Mouse (Mus musculus): ENCODE measurements around the gene Ifitm7. TPM values are rescaled to one million over a fixed set of nuclear protein-coding genes. Genes with fewer than 3 reads are reported as not detected.
A peak's percentile ranks its signal among the peaks of the same experiment; 100 is the strongest.

Ifitm7 gene
- not detected in 2 replicates for polyA plus RNA-seq (2012; rRNA removed)

DNA sequence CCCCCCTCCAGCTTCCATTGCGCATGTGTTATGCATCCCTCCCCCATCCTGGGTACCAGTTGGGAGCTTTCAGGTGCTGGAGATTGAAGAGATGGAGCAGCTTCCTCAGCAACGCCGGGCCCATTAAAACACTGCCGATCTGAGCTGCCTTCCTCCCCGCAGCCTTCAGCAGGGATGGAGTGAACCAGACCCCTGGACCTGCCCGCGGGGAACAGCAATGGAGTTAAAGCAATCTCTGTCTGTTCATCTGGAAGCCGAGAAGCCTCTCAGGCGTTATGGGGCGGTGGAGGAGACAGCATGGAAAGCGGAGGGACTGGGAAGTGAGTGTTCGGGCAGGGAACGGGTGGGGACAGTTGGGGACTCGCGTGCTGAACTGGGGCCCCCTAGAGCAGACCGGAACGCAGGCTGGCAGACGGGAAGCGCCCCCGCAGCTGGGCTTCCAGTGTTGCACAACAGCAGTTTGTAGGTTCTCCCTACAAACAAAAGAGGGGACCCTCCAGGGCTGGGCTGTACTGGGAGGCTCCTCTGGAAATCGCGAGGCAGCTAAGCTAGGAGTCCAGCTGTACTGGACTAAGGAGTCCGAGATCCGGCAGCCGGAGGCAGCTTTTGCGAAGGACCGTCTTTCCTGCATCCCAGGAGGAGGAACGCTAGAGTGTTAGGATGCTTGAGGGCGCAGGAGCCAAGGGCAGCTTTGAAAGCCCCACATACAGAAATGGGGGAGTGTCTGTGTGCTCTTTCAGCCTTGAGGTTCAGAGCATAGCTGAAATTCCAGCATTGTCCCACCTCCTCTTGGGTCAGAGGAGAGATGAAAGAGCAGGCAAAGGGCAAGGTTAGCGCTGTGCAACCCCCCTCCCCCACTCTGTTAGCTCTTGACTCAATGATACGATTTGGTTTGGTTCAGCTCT, at the start of gene Ifitm7, which contains the start of gene 2900011O08Rik:
TSS of gene Ifitm7 (minus strand) at position 315 of the 905 bp plus-strand sequence.
TSS of gene 2900011O08Rik (plus strand) at position 31 of the 905 bp plus-strand sequence.
- DNase-seq (ENCODE audit: low read depth, low spot score): no peak
- WGBS: 2% methylated on average over 31 of the region's 31 CpGs

DNA sequence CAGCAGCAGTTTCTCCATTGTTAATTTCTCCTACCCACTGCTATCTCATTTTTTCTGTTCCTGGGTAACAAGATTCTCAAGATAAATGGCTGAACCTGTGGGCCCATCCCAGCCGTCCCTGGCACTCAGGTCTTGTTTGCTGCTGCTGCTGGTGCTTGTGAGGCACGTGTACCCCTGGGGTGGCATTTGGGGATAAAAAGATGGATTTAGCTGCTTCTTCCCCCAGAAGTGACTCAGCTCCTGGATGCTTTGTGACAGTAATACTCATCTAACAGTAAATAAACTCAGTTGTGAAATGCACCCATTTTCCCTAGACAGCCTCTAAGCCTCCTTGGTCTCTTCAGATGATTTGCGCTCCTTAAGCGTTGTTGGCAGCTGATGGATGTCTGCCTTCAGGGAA, 46.4 kb upstream of the Ifitm7 start:
- 79% methylated on average over 4 of the region's 4 CpGs for WGBS
- no peak for DNase-seq (ENCODE audit: low read depth, low spot score)

DNA sequence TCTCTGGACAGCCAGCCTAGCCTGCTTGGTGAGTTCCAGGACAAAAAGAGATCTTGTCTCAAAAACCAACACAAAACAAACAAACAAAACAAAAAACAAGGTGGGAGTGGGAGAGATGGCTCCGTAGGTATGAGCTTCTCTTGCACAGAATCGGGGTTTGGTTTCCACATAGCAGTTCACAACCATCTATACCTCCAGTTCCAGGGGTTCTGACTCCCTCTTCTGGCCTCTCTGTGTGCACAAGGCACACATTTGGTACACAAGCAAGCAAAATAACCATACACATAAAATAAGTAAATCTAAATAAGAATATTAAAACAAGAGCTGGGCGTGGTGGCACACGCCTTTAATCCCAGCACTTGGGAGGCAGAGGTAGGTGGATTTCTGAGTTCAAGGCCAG, 44.0 kb upstream of the Ifitm7 start:
- 76% methylated on average over 4 of the region's 4 CpGs for WGBS
- no peak for DNase-seq (ENCODE audit: low read depth, low spot score)

DNA sequence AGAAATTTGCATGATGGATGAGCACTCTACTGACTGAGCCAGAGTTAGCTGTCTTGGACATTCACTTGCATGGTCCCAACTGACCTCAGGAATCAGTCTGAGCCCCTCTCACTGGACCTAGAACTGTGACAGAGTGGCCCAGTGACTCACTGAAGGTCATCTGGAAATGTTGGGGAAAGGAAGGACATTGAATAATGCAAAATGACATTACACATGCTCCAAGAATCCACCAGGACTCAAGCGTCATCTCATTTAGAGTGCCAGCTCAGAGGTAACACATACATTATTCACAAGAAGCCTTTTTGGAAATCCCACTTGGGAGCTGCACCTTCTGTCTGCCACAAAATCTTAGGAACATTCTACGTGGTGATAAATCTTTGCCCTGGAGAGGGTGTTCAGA, 43.2 kb upstream of the Ifitm7 start:
- 77% methylated on average over 2 of the region's 2 CpGs for WGBS
- no peak for DNase-seq (ENCODE audit: low read depth, low spot score)

- 45% methylated on average over 2 of the region's 2 CpGs for WGBS
Measured at GRCm38 (mm10) chr16:14029072-14029471, 42.4 kb upstream of the Ifitm7 start.

DNA sequence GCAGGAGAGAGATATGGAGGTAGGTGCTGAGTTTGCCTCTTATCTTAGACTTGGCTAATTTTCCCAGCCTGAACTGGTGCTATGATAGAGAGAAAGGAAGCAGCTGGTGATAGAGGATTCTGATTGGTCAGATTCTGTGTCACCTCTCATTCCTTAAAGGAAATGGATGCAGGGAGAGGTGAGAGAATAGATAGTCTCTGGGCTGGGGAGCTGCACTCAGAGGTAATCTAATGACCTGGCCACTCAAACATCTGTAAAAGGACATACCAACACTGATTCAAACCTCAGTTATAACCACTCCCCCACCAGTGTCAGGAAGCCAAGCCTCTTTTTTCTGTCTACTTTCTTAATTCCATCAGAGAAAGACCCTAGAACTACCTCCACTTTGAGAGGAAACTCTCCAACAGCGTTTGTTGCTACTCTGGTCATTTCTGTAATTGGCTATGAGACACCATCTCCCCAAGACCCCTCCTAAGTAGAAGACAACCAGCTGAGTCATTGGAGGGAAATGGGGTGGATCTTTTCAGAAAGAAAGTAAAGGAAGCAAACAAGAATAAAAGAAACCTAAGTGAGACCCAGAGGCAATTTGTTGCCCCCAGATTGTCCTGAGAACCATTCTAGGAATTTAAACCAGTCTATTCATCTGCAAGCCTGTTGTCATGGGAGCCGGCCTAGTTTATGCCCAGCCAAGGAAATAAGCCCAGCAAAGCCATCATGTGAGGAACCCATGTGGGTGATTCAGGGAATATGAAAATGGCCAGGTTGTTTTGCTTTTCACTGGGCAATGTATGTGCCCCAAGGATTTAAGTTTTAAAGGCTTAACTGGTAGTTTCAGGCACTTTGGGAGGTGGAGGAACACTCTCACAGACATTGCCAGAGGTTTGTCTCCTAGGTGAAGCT, 38.7 kb upstream of the Ifitm7 start:
- 54% methylated on average over 2 of the region's 2 CpGs for WGBS
- no peak for DNase-seq (ENCODE audit: low read depth, low spot score)

More at GRCm38 (mm10) chr16:14029072-14029471, 42.4 kb upstream of the Ifitm7 start:
- no peak for DNase-seq (ENCODE audit: low read depth, low spot score)

DNA sequence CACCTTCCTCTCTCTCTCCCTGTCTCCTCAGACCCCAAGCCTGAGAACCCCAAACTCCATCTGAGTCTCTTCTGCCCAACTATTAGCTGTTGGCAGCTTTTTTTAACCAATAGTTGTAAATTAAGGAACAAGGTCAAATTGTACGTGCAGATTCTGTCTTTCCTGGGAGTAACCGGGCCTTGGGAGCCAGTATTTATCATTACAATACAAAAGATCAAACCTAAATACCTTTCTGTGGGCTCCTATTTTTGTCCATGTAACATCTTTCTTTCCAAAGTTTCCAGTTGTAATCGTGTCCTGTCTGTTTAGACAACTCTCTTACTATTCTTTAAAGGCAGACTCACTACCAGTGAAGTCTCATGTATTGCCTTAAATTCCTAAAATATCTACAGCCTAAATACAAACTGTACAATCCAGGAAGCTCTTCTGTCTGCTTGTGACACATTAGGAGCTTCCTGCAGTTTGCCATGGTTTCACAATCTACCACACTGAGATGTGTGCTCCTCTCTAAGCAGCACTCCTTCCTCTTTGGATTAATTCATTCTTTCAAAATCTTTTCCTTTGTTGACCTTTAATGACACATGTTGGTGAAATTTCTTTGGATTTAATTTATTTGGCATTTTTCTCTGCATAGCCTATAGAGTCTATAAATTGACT, 34.6 kb upstream of the Ifitm7 start:
- DNase-seq (ENCODE audit: low read depth, low spot score): no peak
- WGBS: 71% methylated on average over 3 of the region's 3 CpGs

- no peak for DNase-seq (ENCODE audit: low read depth, low spot score)
- WGBS: 71% methylated on average over 8 of the region's 8 CpGs
Measured at GRCm38 (mm10) chr16:14017306-14017705, 30.6 kb upstream of the Ifitm7 start.

- 87% methylated on average over 4 of the region's 4 CpGs for WGBS
Measured at GRCm38 (mm10) chr16:14009966-14010365, 23.3 kb upstream of the Ifitm7 start.

DNA sequence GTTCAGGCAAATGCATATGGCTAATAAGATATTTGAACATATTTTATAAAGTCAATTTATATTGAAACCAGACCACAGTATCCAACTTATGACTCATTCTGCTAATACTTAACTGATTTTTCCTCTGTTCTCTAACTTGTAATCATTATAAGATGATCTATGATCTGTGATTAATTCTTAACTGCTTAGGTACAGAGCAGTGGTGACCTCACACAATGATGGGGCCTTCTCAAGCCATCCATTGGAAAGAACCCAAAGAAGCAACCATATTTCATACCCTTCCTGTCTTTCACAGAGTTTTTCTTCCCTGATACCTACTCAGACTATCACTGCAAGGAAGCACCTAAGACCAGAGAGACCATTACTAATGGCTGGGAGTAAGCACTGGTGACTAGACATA, 22.0 kb upstream of the Ifitm7 start:
- no peak for DNase-seq (ENCODE audit: low read depth, low spot score)

More at GRCm38 (mm10) chr16:14009966-14010365, 23.3 kb upstream of the Ifitm7 start:
- DNase-seq (ENCODE audit: low read depth, low spot score): no peak

GRCm38 (mm10) chr16:14008081-14008480, 21.4 kb upstream of the Ifitm7 start:
- WGBS: 62% methylated on average over 2 of the region's 2 CpGs
- DNase-seq (ENCODE audit: low read depth, low spot score): no peak

DNA sequence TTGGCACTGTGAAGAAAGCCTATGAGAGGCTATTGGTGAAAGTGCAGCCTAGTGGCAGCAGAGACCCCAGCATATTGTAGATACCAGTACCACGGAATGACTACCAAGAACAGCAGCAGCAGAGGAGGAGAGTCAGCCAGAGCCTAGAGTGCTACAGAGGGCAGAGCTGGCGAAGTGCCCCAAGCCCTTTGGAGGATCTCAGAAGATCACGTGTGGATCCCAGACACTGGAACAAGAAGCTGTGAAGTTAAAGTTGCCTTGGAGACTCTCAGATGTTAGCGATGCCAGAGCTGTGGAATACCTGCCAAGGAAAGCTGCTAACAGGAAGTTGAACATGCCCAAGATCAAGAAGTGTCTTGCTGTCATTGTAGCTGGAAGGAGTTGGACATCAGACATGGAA, 18.6 kb upstream of the Ifitm7 start:
- WGBS: 89% methylated on average over 4 of the region's 4 CpGs
- no peak for DNase-seq (ENCODE audit: low read depth, low spot score)

GRCm38 (mm10) chr16:14004726-14005125, 18.0 kb upstream of the Ifitm7 start:
- 78% methylated on average over 2 of the region's 2 CpGs for WGBS
- no peak for DNase-seq (ENCODE audit: low read depth, low spot score)

DNA sequence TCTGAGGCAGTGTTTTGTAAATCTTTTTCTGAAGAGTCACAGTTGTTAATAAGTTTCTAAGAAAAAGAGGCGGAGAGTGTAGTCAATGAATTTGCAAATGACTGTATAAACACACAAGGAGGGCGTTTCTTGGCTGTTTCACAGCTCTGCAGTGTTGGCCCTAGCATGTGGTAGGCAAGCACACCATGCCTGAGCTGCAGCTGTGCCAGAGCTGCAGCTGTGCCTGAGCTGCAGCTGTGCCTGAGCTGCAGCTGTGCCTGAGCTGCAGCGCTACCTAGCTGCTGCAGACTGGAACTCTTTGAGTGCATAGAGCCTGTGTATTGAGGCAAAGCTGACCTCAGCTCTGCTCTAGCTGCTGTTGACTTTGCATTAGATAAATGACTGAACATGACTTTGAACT, 17.5 kb upstream of the Ifitm7 start:
- 11% methylated on average over 3 of the region's 3 CpGs for WGBS
- peak; percentile 4 for DNase-seq (ENCODE audit: low read depth, low spot score)

GRCm38 (mm10) chr16:14003386-14004130, 16.9 kb upstream of the Ifitm7 start:
- DNase-seq (ENCODE audit: low read depth, low spot score): no peak
- 43% methylated on average over 8 of the region's 8 CpGs for WGBS

DNA sequence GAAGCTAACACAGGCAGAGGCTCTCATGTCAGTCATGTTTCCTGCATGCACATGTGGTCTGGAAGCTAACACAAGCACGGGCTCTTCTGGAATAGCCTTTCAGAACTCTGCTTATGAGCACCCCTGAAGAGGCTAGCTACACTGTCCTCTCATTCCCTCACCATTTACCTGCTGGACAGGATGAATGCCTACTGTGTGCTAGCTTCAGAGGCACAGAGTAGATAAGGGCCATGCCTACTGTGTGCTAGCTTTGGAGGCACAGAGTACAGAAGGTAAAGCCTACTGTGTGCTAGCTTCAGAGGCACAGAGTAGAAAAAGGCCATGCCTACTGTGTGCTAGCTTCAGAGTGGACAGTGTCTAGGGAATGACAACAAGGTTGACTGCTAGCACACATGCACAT, 7.8 kb upstream of the Ifitm7 start:
- 73% methylated on average over 1 of the region's 1 CpGs for WGBS
- no peak for DNase-seq (ENCODE audit: low read depth, low spot score)

GRCm38 (mm10) chr16:13994076-13994475, 7.4 kb upstream of the Ifitm7 start:
- DNase-seq (ENCODE audit: low read depth, low spot score): no peak
- 88% methylated on average over 1 of the region's 1 CpGs for WGBS

GRCm38 (mm10) chr16:13992518-13993248, 6.0 kb upstream of the Ifitm7 start:
- 77% methylated on average over 11 of the region's 11 CpGs for WGBS
- DNase-seq (ENCODE audit: low read depth, low spot score): no peak

DNA sequence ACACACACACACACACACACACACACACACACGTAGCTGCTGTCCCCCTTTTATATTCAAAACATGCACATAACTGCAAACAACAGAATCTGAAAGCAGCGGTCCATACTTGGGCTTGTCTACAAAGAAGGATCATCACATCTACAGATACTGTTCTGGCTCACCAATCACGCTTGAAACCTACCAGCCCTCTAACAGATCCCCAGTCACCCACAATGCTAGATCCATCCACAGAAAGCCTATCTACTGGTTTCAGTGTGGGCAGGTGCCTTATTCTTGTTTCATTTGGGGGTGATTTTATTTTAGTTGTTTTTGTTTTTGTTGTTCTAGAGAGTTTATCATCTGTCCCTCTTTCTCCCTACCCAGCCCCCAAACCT, 503 bp downstream of the Ifitm7 start:
- DNase-seq (ENCODE audit: low read depth, low spot score): no peak
- WGBS: 64% methylated on average over 3 of the region's 3 CpGs

All from large intestine, adult 2 months (tissue).